Mouse (Mus musculus) forelimb bud, embryonic 11.5 days (tissue): ENCODE data around the gene Rnase11.
"Not testable (repeated sequence)": the region's sequence is repeated elsewhere in the genome, so short reads cannot be mapped to it uniquely, and the experiment has no call there.

ENCODE experiments used
- DNase-seq: peaks from one replicate; pipeline ENCODE4 v3.0.0-alpha.2; 2012; ENCODE audit warnings: low read depth, low spot score

Gene Rnase11

DNA sequence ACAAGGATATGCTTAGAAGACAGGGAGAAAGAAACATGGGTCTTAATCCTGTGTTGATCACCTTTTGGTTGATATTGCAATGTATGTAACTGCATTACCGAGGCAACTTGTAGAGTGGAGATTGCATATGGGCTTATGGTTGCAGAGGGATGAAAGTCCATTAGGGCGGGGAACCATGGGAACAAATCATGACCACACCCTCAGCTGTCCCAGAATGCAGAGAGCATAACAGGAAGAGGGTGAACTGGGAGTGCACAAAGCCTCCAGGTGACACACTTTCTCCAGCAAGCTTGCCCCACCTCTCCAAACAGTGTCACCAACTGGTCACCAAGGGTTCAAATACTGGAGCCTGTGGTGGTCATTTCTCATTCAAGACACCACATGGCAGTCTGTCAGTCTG, 31.1 kb upstream of the Rnase11 start:
- DNase-seq: no peak

DNA sequence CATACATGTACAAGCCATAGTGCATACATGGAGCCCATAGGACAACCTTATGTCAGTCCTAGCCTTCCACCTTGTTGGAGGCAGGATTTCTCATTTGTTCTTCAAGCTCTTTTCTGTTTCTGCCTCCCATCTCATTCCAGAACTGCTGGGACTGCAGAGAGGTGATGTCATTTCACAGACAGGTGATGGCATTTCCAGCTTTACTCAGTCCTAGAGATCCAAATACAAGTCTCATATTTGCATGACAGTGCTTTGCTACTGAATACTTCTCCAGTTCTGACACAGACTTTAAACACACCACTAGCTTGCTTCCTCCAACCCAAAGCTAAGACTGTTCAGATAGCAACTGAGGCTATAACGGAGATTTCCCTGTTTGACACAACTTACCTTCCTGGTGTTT, 29.2 kb upstream of the Rnase11 start:
- no peak for DNase-seq

DNA sequence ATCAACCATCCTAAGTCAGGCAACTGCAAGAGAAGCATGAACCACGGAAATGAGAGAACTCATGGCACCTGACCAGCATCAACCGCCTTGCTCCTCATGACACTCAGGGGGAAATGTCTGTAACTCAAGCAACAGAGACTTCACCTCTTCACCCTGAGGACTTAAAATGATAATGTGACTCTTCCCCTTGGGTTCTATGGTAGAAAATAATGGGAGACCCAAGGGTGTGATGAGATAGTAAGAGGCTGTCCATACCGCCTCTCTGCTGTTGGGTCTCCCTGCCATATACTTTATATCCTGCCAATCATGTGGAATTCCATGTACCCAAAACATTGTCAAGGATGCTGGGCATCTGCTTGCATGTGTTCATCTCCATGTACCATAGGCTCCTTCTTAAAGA, 24.4 kb upstream of the Rnase11 start, which contains the start of gene Olfr750:
Gene Olfr750, minus strand, starts transcription at position 101 of the 400 bp plus-strand sequence.
- DNase-seq: no peak

DNA sequence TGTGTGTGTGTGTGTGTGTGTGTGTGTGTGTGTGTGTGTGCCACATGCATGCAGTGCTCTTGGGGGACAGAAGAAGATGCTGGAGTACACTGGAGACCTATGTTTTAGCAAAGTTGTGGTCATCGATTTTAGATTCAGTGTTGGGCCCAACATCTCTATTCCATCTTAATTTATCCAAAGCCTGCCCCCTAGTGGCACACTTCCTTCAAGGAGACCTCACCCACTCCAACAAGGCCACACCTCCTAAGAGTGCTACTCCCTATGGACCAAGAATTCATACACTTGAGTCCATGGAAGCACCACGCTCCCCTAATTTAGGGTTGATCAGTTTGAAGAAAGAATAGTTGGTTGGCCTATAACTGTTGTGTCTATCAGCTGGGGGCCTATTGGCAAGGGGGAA, 19.7 kb upstream of the Rnase11 start:
- no peak for DNase-seq

DNA sequence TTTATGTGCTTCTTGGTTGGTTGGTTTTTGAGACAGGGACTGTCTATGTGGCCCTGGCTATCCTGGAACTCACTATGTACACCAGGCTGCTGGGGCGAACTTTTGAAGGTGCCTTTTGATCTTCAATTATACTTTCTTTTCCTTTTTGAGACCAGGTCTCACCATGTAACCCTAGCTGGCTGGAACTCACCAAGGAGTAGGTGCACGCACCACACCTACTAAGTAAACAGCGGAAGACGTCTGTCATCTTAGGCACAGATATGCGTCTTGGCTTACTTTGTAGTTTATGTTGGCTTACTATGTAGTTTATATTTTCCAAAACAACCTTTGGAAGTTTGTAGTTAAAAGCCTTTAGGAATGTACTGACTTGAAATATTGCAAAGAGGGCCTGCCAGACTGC, 19.0 kb upstream of the Rnase11 start:
- no peak for DNase-seq

DNA sequence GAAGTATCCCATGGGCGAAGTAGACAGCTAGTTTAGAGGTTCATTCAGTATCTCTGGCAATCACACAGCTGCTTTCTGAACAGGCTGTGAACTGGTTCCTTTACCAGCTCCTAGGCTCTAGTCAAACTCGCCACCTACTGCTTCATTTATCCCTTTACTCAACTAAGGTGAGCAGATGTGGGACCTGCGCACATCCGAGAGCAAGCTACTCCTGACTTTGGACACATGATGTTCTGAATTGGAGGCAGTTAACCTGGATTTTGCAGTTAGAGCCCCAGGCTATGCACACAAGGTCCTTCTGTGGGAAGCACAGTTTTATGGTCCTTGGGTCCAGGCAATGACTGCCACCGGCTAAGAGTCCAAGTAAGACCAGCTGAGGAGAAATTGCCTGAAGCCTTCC, 10.8 kb upstream of the Rnase11 start:
- no peak for DNase-seq

DNA sequence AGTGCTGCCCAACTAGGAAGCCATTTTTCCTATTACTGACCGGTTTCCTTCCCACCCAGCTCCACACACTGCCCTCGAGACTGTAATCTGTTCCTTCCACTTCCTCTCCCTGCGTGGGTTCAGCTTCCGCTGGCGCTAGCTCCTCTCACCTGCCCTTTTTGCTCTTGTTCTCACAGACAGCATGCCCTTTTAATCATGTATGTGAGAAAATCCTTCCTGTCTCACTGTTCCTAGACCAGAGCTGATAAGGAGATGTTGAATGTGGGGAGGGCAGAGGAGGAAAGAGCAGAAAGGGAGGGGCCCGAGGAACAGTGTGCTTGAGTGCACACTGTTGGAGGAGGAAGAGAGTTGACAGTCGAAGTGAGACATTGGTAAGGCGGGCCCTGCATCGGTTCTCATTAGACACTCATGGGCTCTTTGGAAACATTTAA, 7.5 kb upstream of the Rnase11 start, which contains the start of gene Rnase12:
Gene Rnase12, minus strand, starts transcription at position 261 of the 431 bp plus-strand sequence.
- no peak for DNase-seq

DNA sequence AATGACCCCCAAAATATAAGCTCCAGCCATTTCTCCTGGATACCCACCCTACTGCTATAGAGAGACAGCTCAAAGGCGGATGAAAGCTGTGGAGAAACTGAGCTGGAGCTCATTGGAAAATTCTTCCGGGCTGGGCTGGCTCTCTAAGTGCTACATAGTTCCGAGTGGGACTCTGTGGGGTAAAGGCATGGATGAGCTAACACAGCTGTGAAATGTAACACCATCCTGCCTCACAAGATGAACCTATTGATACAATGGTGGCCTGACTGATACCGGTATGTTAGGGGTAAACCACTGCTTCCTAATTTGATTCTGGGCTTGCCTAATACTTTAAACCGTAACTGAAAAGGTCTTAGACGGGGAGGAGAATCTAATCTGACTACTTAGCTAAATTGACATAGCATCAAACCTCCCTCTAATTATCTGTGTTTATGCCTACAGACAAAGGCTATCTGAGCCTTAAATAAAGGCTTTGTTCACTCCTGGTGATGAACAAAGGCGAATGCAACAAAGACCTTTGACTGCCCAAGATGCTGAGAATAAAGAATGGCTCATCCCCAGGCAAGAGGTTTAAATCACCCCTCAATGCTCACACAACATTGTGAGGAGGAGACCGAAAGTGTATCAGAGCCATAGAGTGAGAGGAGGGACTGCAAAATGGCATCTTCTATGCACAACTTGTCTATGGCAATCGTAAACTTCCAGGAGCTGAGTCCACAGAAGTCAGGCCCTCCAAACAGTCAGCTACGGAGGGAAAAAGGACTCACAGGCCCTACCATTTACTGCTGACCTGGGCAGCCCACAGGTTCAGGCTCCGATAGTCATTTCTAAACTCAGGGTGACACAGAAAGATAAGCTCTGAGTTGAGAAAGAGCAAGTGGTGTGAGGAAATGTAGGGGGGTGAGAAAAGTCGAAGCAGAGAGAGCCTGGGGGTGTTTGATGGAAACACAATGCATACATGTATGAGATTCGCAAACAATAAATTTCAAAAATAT, 4.6 kb upstream of the Rnase11 start:
- DNase-seq: no peak

DNA sequence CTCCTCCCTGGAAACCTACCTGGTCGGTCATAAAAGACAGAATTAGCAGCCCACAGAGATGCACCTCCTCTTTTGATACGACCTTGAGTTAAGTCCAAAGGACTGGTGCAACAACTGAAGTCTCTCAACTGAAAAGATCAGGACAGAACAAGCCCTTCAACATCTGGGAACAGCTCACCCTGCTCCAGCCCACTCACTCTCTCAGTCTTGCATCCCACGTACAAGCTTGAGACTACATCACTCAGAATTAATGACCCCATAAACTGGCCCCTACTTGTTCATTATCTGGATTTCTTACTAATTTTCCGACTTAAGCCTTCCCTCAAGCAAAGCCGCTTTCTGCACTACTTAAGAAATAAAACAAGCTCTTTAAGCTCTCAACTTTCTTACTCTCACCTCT, 3.2 kb upstream of the Rnase11 start:
- no peak for DNase-seq

DNA sequence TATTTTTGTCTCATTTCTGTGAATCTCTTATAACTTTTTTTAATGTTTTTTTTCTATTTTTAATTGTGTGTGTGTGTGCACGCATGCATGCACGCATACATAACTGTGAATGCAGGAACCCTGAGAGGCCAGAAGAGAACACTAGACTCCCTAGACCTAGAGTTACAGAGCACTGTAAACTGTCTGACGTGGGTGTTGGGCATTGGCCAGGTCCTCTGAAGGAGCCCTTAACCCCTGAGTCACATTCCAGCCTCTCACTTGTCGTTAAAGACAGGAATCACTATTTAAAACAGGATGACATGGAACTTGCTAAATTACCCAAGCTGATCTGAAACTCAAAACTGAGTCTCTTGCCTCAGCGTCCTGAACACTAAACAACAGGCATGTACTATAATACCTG, 2.0 kb upstream of the Rnase11 start:
- DNase-seq: no peak

DNA sequence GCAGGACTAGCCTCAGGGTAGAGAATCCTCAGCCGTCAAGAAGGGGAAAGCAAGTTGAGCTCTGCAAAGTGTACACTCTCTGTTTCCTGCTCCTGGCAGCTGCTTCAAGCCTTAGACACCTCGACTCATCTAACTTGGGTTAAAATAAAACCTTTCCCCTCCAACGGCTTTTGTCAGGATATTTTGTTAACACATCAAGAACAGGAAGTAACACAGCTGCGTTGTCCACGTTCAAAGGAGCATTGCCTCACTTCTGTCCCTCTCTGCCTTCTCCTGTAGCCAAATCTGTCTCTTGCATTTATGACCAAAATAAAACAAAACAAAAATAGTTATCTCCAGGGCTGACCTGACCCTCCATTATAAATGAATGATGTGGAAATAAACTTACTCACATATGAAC, 2.1 kb downstream of the Rnase11 start:
- DNase-seq: no peak

DNA sequence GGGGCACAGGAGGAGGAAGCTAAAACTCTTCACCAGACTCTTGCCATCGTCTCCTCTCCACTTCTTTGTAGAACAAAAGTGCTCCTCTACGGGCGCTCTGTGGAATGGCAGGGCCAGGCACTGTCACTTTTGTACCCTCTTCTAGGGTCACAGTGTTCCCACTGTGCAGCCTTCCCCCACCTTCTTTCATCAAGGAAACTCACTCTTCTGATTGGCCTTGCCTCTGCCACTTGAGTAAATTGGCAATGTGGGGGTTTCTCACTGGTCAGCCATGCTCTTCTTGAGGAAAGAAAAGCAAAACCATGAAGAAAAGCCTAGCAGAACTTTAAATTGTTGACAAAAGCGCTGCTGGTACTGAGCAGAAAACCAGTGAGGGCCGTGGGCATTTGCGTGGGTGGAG, 8.2 kb downstream of the Rnase11 start, which contains the start of gene Rnase9:
Gene Rnase9, minus strand, starts transcription at position 101 of the 400 bp plus-strand sequence.
- no peak for DNase-seq

DNA sequence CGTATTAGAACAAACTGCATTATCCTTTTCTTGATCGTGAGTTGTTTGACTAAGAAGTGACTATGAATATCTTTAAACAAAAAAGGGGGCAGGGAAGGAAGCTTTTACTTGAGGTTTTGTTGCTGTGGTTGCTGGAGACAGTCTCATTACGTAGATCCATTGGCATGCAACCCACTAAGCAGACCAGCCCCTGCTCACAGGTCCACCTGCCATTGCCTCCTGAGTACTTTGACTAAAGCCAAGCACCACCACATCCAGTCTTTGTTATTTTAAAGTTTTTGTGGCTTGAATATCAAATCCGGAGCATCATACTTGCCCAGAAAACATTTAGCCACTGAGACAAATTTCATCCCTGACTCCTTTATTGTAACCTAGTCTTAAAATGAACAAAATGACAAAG, 13.7 kb downstream of the Rnase11 start:
- DNase-seq: no peak

DNA sequence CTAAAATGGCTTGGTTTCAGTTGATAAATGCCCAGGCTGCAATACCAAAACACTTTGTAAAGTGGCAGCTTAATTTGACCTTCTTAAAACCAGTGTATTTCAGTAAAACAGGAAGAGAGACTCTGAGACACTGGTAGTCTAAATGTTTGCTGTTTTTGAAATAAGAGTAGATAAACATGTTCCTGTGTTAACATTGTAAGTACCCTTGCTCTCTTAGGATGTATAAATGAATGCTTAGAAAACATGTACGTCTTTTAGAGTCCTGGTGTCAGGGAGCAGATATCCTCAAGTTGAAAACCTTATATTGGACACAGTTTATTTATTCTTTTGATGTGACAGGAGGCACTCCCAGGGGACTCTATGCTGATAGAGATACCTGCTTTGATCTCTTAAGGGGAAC, 14.8 kb downstream of the Rnase11 start:
- no peak for DNase-seq

DNA sequence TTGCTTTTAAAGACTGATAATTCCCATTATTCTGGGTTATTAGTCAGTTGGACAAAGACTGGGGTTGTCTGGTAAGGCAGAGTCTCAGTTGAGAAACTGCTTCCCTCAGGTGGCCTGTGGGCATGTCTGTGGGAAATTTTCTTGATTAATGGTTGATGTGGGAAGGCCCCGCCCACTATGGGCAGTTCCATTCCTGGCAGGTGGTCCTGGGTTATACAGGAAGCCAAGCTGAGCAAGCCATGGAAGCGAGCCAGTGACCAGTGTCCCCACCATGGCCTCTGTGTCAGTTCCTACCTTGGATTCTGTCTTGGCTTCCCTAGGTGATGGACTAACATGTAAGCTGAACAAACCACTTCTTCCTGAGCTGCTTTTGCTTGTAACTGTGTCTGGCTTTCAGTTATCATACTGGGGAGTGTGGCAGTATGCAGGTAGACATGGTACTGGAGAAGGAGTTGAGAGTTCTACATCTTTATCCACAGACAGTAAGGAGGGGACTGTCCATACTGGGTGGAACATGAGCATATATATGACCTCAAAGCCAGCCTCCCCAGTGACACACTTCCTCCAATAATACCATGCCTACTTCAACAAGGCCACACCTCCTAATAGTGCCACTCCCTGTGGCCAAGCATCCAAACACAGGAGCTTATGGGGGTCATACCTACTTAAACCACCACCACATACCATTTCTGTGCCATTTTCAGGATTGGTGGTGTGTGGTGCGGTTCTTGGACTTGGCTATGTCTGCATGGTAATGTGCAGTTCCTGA, 22.4 kb downstream of the Rnase11 start:
- no peak for DNase-seq

DNA sequence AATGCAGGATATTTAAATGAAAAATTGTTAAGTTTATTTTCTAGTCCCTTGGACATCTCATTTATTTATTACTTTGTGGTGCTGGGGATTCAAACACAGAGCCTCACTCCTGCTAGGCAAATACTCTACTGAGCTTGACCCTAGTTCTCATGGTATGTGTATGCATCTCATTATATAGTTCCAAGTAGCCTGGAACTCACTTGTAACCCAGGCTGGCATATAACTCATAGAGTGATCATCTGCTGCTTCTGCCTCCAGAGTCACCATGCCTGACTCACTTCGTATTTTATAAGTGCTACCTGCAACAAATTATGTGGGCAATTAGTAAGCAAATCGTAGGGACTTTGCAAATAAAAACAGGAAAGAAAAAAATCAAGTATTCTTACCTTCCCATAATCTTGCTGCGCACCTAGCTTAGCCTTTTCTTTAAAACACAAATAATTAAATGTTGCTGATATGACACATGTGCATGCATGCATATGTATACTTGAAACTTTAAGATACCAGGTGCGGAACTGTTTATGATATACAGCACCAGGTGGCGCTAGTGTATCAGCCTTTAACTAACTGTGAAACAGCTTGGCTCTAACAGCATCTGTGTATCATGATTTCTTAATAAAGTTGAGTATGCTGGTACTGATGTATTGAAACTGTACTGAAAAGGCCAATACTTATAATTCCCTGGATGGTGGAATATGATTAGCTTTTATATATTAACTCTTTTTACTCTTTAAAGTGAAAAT, 23.4 kb downstream of the Rnase11 start:
- DNase-seq: peak; percentile 78

DNA sequence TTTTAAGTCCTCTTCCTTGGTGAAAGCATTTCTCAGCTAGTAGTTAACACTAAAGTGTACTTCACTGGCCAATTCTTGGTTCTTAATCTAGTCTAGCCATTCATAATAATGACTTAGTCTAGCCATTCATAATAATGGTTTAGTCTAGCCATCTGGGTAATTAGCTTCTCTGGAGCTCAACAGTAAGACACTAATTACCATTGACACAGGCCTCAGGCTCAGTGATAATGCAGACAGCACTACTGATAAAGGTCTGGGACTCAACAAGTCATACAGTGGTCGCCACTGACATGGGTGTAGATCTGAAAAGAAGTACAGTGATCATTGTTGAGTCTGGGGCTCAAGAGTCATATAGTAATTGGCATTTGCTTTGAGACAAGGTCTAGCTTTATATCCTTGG, 25.1 kb downstream of the Rnase11 start:
- DNase-seq: no peak

DNA sequence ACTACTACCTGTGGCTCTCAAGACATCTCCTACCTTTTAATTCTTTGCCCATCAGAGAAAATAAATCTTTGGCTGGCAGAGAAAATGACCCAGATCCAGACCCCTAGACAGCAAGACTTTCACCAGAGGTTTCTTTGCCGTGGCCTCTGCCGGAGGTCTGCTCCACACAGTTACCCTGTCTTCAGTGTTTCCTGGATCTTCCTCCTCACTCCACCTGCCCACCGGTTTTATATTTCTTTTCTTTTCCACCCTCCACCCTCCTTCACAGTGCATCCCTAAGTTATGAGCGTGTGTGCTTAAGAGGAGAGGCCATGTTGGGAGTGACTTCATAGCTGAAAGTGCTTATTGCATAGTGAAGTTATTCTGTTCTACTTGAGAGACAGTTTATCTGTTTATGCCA, 26.5 kb downstream of the Rnase11 start:
- DNase-seq: no peak

DNA sequence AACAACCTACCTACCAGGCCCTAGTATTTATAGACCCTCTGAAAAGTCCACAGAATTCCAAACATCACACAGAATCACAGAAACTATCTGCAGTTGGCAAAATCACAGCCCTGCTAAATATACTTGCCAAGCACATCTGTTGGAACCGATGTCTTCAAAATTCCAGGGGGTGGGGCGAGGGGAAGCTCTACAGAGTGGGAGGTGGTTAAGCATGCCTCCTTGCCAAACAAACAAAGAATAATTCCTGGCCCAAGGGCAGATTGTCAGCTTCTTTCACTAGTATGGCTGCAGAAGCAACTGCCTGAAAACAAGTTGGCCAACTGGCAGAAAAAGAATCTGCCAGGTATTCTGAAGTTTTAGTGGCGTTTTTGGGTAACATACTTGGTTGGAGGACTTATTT, 32.7 kb downstream of the Rnase11 start:
- no peak for DNase-seq

DNA sequence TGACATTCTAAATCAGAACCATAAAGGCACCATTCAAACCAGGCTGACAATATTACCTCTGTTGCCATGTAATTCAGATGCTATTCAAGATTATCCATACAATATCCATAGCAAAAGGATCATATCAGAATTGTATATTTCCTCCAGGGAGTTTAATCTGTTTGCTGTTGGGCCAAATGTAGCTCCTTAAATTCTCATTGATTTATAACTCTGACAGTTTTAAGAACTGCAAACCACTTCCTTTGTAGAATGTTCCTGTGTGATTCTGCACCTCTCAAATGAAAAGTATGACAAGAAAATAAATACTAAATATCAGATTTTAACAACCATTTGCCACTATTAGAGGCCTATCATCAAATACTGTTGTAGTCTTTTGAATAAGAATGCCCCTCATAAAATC, 34.2 kb downstream of the Rnase11 start:
- no peak for DNase-seq

DNA sequence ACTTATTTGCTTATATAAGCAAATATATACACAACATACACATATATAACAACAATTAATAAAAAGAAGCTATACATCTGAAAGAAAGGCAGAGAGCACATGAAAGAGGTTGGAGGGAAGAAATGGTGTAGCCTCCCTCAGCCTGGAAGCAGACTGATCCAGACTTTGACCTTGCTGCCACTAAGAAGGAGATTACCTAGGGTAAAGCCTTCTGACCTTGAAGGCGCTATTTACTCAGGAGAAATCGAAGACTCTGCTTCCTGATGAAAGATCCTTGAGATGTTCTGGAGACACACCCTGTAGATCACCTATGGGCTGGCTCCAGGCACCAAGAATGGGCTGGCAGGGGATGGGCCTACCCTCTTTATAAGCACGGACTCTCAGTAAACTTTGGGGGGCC, 35.2 kb downstream of the Rnase11 start:
- DNase-seq: not testable (repeated sequence)

DNA sequence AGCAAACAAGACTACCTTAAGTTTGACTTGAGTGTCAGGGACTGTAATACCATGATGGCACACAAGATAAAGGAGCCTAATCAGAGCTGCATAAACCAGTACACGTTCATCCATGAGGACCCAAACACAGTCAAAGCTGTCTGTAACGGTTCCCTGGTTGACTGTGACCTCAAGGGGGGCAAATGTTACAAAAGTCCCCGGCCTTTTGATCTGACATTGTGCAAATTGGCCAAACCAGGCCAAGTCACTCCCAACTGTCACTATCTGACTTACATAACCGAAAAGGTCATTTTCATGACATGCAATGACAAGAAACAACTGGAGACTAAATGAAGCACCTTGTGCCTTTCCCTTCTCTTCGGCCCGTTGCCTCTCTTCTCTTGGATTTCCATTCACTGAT, 40.4 kb downstream of the Rnase11 start:
- DNase-seq: no peak
